Mouse (Mus musculus) embryonic facial prominence, embryonic 13.5 days (tissue): ENCODE data around the gene Acap2. TPM values are rescaled to one million over a fixed set of nuclear protein-coding genes. Genes with fewer than 3 reads are reported as not detected.
A peak's percentile ranks its signal among the peaks of the same experiment; 100 is the strongest.

Experiments used
- ATAC-seq: fragments of 200-750 bp; cut with Nextera tagmentation; 2 replicates; pipeline ENCODE4 v1.8.0; 2017; ENCODE audit warnings: low read depth; ENCODE audit not compliant: insufficient number of reproducible peaks, insufficient read depth, low FRiP score, low TSS enrichment
- H3K27ac ChIP-seq: fragments of 300-500 bp; sonication (generic); 2 replicates; pipeline ENCODE4 v1.5.1; 2015; ENCODE audit warnings: moderate library complexity, mild to moderate bottlenecking, inconsistent platforms
- H3K27me3 ChIP-seq: fragments of 300-500 bp; sonication (generic); 2 replicates; pipeline ENCODE4 v1.6.1; 2015; ENCODE audit warnings: mild to moderate bottlenecking, inconsistent platforms
- H3K36me3 ChIP-seq: fragments of 300-500 bp; sonication (generic); 2 replicates; pipeline ENCODE4 v1.6.1; 2015; ENCODE audit warnings: mild to moderate bottlenecking, inconsistent platforms
- H3K4me1 ChIP-seq: fragments of 300-500 bp; sonication (generic); 2 replicates; pipeline ENCODE4 v1.6.1; 2015; ENCODE audit warnings: inconsistent platforms
- H3K4me2 ChIP-seq: fragments of 300-500 bp; sonication (generic); 2 replicates; pipeline ENCODE4 v1.6.1; 2015; ENCODE audit warnings: moderate library complexity, mild to moderate bottlenecking, inconsistent platforms
- H3K4me3 ChIP-seq: fragments of 300-500 bp; sonication (generic); 2 replicates; pipeline ENCODE4 v1.5.1; 2015; ENCODE audit warnings: mild to moderate bottlenecking, inconsistent platforms
- H3K9ac ChIP-seq: fragments of 300-500 bp; sonication (generic); 2 replicates; pipeline ENCODE4 v1.6.1; 2015; ENCODE audit warnings: mild to moderate bottlenecking, inconsistent platforms
- H3K9me3 ChIP-seq: fragments of 300-500 bp; sonication (generic); 2 replicates; pipeline ENCODE4 v1.6.1; 2016; ENCODE audit warnings: inconsistent platforms
- WGBS: fragments of 180-500 bp; shearing (Covaris S2); methylation state at CpG from one replicate; pipeline ENCODE4 v1.1.7; 2015; ENCODE audit warnings: mixed read lengths; 5-methylcytosine and 5-hydroxymethylcytosine counted together
- polyA plus RNA-seq: library from polyadenylated mRNA; unstranded; fragments of >200 nt; fragmentation: Nextera tagmentation; extraction: Ambion mirVana; gene quantifications from 2 replicates; pipeline ENCODE4 v1.2.1, GENCODE M21; 2015

Gene Acap2
- polyA plus RNA-seq, 1 experiment from 2014 or later: 22.6 TPM

GRCm38 (mm10) chr16:31167017-31167887 lies 33.8 kb downstream of the Acap2 start:
- H3K9me3 ChIP-seq: no peaks in the 10 kb centered on the region
- H3K9ac ChIP-seq: no peak overlapping the region
- H3K4me2 ChIP-seq: no peak overlapping the region
- H3K27ac ChIP-seq: no peak overlapping the region; the same call in 1 of the 2 replicates
- H3K27me3 ChIP-seq: no peaks in the 10 kb centered on the region
- peak; percentile 71; the same call in 1 of the 2 replicates for ATAC-seq
- H3K36me3 ChIP-seq: peaks cover 3% of the 10 kb centered on the region; the same call in 1 of the 2 replicates
- WGBS: 57% methylated on average over 10 of the region's 10 CpGs
- peaks cover 27% of the 10 kb centered on the region for H3K4me1 ChIP-seq
- no peak overlapping the region for H3K4me3 ChIP-seq

GRCm38 (mm10) chr16:31165907-31166306 lies 35.1 kb downstream of the Acap2 start:
- ATAC-seq: no peak
- peak overlapping the region; percentile 53; the same call in 1 of the 2 replicates for H3K27ac ChIP-seq
- 54% methylated on average over 4 of the region's 4 CpGs for WGBS
- no peaks in the 10 kb centered on the region for H3K27me3 ChIP-seq
- no peak overlapping the region for H3K4me3 ChIP-seq
- H3K36me3 ChIP-seq: peaks cover 3% of the 10 kb centered on the region; the same call in 1 of the 2 replicates
- no peak overlapping the region for H3K4me2 ChIP-seq
- H3K9me3 ChIP-seq: no peaks in the 10 kb centered on the region
- H3K4me1 ChIP-seq: peaks cover 31% of the 10 kb centered on the region
- H3K9ac ChIP-seq: no peak overlapping the region

- Histone ChIP-seq H3K27me3 (no peaks in the 10 kb centered on the region), H3K4me3 (no peak overlapping the region), H3K4me2 (no peak overlapping the region), H3K9me3 (no peaks in the 10 kb centered on the region), H3K4me1 (peaks cover 33% of the 10 kb centered on the region), H3K9ac (no peak overlapping the region), H3K27ac (peak overlapping the region; percentile 53), H3K36me3 (peaks cover 3% of the 10 kb centered on the region; the same call in 1 of the 2 replicates)
- ATAC-seq: no peak
- 82% methylated on average over 4 of the region's 4 CpGs for WGBS
Observed at GRCm38 (mm10) chr16:31165467-31165866, 35.6 kb downstream of the Acap2 start.

GRCm38 (mm10) chr16:31164125-31164524 lies 36.9 kb downstream of the Acap2 start:
- 88% methylated on average over 4 of the region's 4 CpGs for WGBS
- no peak overlapping the region for H3K9ac ChIP-seq

GRCm38 (mm10) chr16:31160486-31160885 lies 40.6 kb downstream of the Acap2 start:
- Histone ChIP-seq H3K4me1 (peaks cover 12% of the 10 kb centered on the region), H3K4me3 (no peak overlapping the region), H3K27me3 (no peaks in the 10 kb centered on the region), H3K36me3 (peaks cover 42% of the 10 kb centered on the region), H3K27ac (no peak overlapping the region), H3K9me3 (peaks cover 14% of the 10 kb centered on the region), H3K9ac (no peak overlapping the region), H3K4me2 (no peak overlapping the region)
- no peak for ATAC-seq
- WGBS: 61% methylated on average over 6 of the region's 6 CpGs

More at GRCm38 (mm10) chr16:31164125-31164524, 36.9 kb downstream of the Acap2 start:
- Histone ChIP-seq H3K4me2 (no peak overlapping the region), H3K27me3 (no peaks in the 10 kb centered on the region), H3K9me3 (no peaks in the 10 kb centered on the region), H3K4me1 (peaks cover 30% of the 10 kb centered on the region), H3K4me3 (no peak overlapping the region), H3K36me3 (peaks cover 11% of the 10 kb centered on the region), H3K27ac (no peak overlapping the region)
- ATAC-seq: no peak

GRCm38 (mm10) chr16:31159491-31159890 lies 41.6 kb downstream of the Acap2 start:
- no peak for ATAC-seq
- WGBS: 30% methylated on average over 2 of the region's 2 CpGs
- peaks cover 52% of the 10 kb centered on the region for H3K36me3 ChIP-seq
- peaks cover 14% of the 10 kb centered on the region for H3K9me3 ChIP-seq
- H3K9ac ChIP-seq: no peak overlapping the region
- no peak overlapping the region for H3K4me2 ChIP-seq
- peaks cover 6% of the 10 kb centered on the region; the same call in 1 of the 2 replicates for H3K4me1 ChIP-seq
- H3K27me3 ChIP-seq: no peaks in the 10 kb centered on the region
- H3K27ac ChIP-seq: no peak overlapping the region
- H3K4me3 ChIP-seq: no peak overlapping the region

GRCm38 (mm10) chr16:31149841-31150240 lies 51.2 kb downstream of the Acap2 start:
- WGBS: 90% methylated on average over 4 of the region's 4 CpGs

GRCm38 (mm10) chr16:31148891-31149290 lies 52.2 kb downstream of the Acap2 start:
- 84% methylated on average over 6 of the region's 6 CpGs for WGBS
- Histone ChIP-seq H3K9me3 (no peaks in the 10 kb centered on the region), H3K4me2 (no peak overlapping the region), H3K27me3 (no peaks in the 10 kb centered on the region), H3K4me1 (no peaks in the 10 kb centered on the region), H3K36me3 (peaks cover 20% of the 10 kb centered on the region), H3K4me3 (no peak overlapping the region), H3K9ac (no peak overlapping the region), H3K27ac (no peak overlapping the region)
- no peak for ATAC-seq

More at GRCm38 (mm10) chr16:31149841-31150240, 51.2 kb downstream of the Acap2 start:
- H3K9me3 ChIP-seq: no peaks in the 10 kb centered on the region
- ATAC-seq: no peak
- H3K4me1 ChIP-seq: no peaks in the 10 kb centered on the region
- H3K4me3 ChIP-seq: no peak overlapping the region
- no peak overlapping the region for H3K4me2 ChIP-seq
- H3K27me3 ChIP-seq: no peaks in the 10 kb centered on the region
- H3K36me3 ChIP-seq: peaks cover 28% of the 10 kb centered on the region
- H3K27ac ChIP-seq: no peak overlapping the region
- no peak overlapping the region for H3K9ac ChIP-seq

- peaks cover 14% of the 10 kb centered on the region; the same call in 1 of the 2 replicates for H3K36me3 ChIP-seq
- WGBS: 92% methylated on average over 6 of the region's 6 CpGs
- no peak for ATAC-seq
- no peak overlapping the region for H3K9ac ChIP-seq
- H3K4me2 ChIP-seq: no peak overlapping the region
- no peak overlapping the region for H3K4me3 ChIP-seq
- H3K9me3 ChIP-seq: no peaks in the 10 kb centered on the region
- H3K27ac ChIP-seq: no peak overlapping the region
- no peaks in the 10 kb centered on the region for H3K4me1 ChIP-seq
- no peaks in the 10 kb centered on the region for H3K27me3 ChIP-seq
Observed at GRCm38 (mm10) chr16:31147766-31148165, 53.3 kb downstream of the Acap2 start.

GRCm38 (mm10) chr16:31141916-31142315 lies 59.1 kb downstream of the Acap2 start:
- 48% methylated on average over 6 of the region's 6 CpGs for WGBS
- ATAC-seq: no peak

GRCm38 (mm10) chr16:31136616-31137253 lies 64.3 kb downstream of the Acap2 start:
- WGBS: 62% methylated on average over 13 of the region's 13 CpGs
- Histone ChIP-seq H3K27ac (no peak overlapping the region), H3K36me3 (peaks cover 29% of the 10 kb centered on the region), H3K27me3 (no peaks in the 10 kb centered on the region), H3K4me2 (no peak overlapping the region), H3K9me3 (no peaks in the 10 kb centered on the region), H3K4me1 (peaks cover 18% of the 10 kb centered on the region), H3K4me3 (no peak overlapping the region), H3K9ac (no peak overlapping the region)
- no peak for ATAC-seq

More at GRCm38 (mm10) chr16:31141916-31142315, 59.1 kb downstream of the Acap2 start:
- no peak overlapping the region for H3K4me3 ChIP-seq
- H3K4me1 ChIP-seq: peaks cover 4% of the 10 kb centered on the region; the same call in 1 of the 2 replicates
- no peaks in the 10 kb centered on the region for H3K27me3 ChIP-seq
- peak overlapping the region; percentile 64 for H3K27ac ChIP-seq
- peaks cover 17% of the 10 kb centered on the region for H3K36me3 ChIP-seq
- no peaks in the 10 kb centered on the region for H3K9me3 ChIP-seq
- H3K4me2 ChIP-seq: no peak overlapping the region
- no peak overlapping the region for H3K9ac ChIP-seq
